Mouse (Mus musculus): Measurements from ENCODE around the gene Gm4847. TPM values are rescaled to one million over a fixed set of nuclear protein-coding genes. Genes with fewer than 3 reads are reported as not detected.

The Gm4847 gene
- polyA plus RNA-seq (2017; shearing (Covaris generic)): not detected

DNA sequence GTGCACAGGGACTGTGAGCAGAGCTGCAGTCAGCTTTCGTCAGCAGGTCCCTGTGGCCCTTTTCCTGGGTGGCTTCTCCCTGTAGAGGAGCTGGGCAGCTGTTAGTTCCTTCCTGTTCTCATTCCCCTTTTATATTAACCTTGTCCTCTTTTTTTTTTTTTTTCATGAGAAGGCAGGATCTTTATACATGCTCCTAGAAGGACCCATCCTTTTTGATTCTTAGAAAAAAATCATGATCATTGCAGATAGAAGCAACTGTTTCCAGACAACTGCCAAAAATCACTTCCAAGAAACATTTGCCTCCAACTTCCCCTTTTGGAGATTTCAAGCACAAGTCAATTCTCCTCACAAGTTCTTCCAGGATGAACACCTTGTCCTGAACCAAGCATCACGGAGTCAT lies at the start of gene Gm4847:
Gene Gm4847 (minus strand): TSS at position 101 of the 400 bp plus-strand sequence.

DNA sequence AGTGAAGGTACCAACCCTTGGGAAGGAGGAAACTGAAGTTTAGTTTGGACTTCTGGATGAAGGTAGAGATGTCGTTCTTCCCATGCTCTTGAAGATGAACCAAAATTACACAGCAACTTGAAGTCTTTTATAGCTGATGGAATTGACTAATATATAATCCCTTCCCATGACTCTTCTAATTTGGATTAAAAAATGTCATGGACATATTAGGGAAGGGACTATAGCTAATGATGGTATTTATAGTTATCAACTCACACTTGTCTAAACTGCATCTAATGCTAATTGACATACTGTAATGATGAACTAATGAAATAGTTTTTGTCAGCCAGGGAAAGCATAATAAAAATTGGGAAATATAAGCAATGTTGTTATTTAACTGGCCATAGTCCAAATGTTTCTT lies 34.3 kb upstream of the Gm4847 start, which contains the start of gene Fmo9:
Gene Fmo9 (minus strand): TSS at position 101 of the 400 bp plus-strand sequence.

Other genes starting within 250 kb of the Gm4847 start
- 5.7 TPM for gene Pogk, start 237.8 kb downstream of the Gm4847 start, polyA plus RNA-seq (2017; shearing (Covaris generic))
- gene Gm4846, start 150.1 kb downstream of the Gm4847 start, polyA plus RNA-seq (2017; shearing (Covaris generic)): not detected
- gene Fmo9, start 34.2 kb upstream of the Gm4847 start, polyA plus RNA-seq (2017; shearing (Covaris generic)): not detected

Data from CD4-positive, CD25-positive, alpha-beta regulatory T cell (primary cell).